Mouse (Mus musculus) bone marrow, adult 2 months (tissue): ENCODE results near the gene Fam227b. TPM values are rescaled to one million over a fixed set of nuclear protein-coding genes. Genes with fewer than 3 reads are reported as not detected.

Experiments
- H3K27ac ChIP-seq: fragments of 200-500 bp; 2 replicates; pipeline ENCODE4 v1.5.1; 2012; ENCODE audit warnings: low read depth, mild to moderate bottlenecking, control low read depth, inconsistent platforms, low read length; ENCODE audit not compliant: control insufficient read depth, poor library complexity, insufficient read depth
- H3K4me1 ChIP-seq: fragments of 200-500 bp; 2 replicates; pipeline ENCODE4 v1.6.1; 2011; ENCODE audit warnings: low read length; ENCODE audit not compliant: control insufficient read depth, insufficient read depth
- H3K4me3 ChIP-seq: fragments of 200-500 bp; replicated peaks from 2 replicates; pipeline ENCODE3; 2011; ENCODE audit warnings: mild to moderate bottlenecking, low read depth, low read length, control low read depth; ENCODE audit not compliant: control insufficient read depth
- CTCF ChIP-seq: fragments of 200-500 bp; IDR thresholded peaks from 2 replicates; pipeline ENCODE4 v1.5.1; 2011; ENCODE audit warnings: low read length, control low read depth; ENCODE audit not compliant: control insufficient read depth, insufficient read depth
- POLR2A ChIP-seq: fragments of 200-500 bp; IDR thresholded peaks from 2 replicates; pipeline ENCODE4 v1.6.1; 2011; ENCODE audit warnings: low read depth, mild to moderate bottlenecking, control low read depth, low read length, borderline replicate concordance; ENCODE audit not compliant: control insufficient read depth
- WGBS: fragments of 180-500 bp; shearing (Covaris S2); methylation state at CpG from one replicate; pipeline ENCODE4 v1.1.7; 2018; 5-methylcytosine and 5-hydroxymethylcytosine counted together
- polyA plus RNA-seq: library from polyadenylated mRNA; stranded (reverse); fragments of >200 nt; gene quantifications from 2 replicates; pipeline ENCODE4 v1.2.4, GENCODE M21; 2011; ENCODE audit warnings: low replicate concordance; ENCODE audit not compliant: missing spikeins, insufficient read depth, insufficient read length

Gene Fam227b
- polyA plus RNA-seq, 1 experiment, result not detected

DNA sequence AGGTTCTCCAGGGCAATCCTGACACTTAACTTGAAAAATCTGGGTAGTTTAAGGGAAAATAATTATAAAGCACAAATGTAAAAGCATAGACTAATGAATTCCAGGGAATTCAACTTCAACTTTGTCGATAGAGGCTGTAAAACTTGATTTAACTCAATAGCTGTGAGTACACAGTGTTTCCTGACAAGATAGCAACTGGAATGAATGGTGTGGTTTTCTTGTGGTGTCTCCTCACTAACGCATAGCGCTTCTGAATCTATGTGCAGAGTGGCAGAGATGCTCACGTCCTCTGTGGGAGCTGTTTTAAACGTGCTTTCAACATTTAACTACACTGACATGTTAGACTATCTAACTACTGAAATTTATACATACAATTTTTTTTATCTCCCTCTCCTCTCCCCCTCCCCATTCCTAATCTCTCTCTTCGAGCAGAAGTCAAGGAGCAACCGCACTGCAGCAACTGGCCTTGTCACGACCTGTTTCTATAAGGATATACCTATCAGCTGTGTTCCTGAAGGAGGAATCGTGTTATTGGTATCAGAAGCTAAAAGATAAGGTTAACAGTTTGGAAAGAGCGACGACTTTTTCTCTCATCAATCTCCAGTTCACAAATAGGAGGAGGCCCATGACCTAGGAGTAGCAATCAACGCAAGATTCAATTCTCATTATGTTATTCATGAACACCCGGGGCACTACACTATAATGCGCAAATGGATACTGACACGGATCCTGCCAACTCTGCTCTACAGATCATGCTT, 116.6 kb downstream of the Fam227b start:
- WGBS, result 75% methylated on average over 15 of the region's 15 CpGs
- H3K4me1 ChIP-seq, result no peaks in the 10 kb centered on the region; the same call in 1 of the 2 replicates
- H3K27ac ChIP-seq, result no peak overlapping the region
- TF ChIP-seq POLR2A (no peak), CTCF (no peak)
- H3K4me3 ChIP-seq, result no peak overlapping the region

DNA sequence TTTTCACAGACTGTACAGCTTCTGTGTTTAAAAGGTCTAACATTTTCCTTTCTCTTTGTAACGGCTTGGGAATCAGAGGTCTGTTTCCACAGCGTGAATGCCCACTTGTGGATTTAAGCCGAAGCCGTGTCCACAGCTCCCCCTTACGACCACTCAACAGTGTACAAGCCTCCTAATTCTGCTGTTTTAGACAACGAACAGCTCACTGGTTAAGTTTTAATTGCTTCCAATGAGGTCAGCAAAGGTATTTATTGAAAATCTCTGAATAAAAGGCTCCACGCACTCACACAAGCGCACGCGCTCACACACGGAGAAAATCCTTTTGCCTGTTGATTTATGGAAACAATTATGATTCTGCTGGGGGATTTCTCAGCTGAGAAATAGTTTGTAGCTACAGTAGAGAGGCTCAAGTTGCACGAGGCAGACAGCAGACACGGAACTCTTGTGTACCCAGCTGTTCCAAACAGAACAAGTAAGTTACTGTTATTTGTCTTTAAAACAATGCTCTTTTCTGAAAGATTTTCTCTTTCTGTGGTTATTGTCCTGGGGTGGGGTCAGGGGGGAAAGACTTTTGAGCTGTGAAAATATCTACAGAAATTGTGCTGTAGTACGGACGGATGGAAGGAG, 117.3 kb downstream of the Fam227b start, which contains the start of gene Fgf7:
Gene Fgf7 (plus strand): TSS at position 280 of the 627 bp plus-strand sequence.
- WGBS, result 81% methylated on average over 15 of the region's 15 CpGs
- TF ChIP-seq CTCF (no peak), POLR2A (no peak)
- Histone ChIP-seq H3K4me3 (no peak within 1 kb of the TSS), H3K4me1 (no peaks in the 10 kb centered on the region; the same call in 1 of the 2 replicates), H3K27ac (no peak within 1 kb of the TSS)

DNA sequence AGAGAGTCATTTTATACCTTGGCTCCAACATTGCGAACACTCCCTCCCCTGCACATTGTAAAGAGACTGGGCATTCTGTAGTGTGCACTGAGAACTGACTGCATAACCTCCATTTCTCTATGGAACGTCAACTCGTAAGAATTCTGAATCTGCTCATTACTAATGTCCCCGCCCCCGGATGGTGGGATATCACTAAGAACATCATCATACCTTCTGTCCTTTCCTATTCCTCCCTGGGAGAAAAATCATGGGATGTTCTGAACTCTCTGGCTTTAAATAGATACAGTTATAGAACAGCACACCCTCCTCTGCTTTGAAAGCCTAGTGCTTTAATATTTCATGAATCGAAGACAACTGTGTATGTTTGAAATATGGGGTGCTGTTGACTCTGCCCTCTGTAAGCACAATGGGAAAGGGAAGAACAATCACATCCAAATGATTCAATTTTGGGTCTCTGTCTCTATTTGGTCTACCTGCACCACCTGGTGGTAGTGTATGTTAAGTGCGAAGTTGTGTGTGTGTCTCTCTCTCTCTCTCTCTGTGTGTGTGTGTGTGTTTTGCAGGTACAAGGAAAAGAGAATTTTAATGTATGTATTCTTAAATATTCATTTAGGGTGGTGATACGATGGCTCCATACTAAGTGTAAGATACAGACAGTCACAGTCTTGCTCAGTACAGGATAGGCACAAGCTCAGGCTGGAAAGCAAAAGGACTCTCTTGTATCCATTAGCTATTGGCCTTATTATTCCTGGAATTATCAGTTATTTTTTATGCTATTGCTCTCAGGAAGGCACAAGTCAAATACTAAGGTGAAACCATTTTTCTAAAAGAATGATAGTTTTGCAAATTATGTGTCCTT, 118.5 kb downstream of the Fam227b start:
- Histone ChIP-seq H3K4me1 (peaks cover 2% of the 10 kb centered on the region), H3K4me3 (no peak overlapping the region), H3K27ac (no peak overlapping the region)
- TF ChIP-seq POLR2A (no peak), CTCF (no peak)
- WGBS, result 75% methylated on average over 8 of the region's 8 CpGs

DNA sequence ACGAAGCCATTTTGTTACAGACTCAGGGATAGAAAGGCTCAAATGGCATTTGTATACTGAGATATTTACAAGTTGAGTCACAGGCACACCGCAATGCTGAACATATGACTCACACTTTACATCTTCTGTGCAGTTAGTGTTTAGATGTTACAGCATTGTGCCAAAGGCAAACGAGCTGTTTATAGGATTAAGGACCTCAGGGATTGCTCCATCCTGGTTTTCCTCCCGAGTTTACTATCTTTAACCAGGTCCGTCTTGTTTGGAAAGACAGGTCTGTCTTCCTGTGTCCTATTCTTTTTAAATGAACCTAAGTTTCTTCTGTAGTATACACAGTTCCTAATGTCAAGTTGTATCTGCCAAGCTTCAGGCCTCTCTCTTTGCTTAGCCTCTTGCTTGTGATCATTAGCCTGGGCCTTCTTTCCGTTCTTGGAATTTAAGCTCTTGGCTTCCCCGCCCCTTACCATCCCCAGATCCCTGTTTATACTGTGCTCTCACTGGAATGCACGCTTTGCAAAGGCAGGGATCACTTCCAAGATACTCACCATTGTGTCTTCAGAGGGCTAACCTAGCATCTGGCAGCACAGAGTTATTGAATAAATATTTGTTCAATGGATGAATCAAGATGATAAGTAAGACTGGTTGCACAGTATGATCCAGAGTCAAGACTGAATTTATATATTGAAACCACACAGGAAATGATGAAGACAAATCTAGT, 120.5 kb downstream of the Fam227b start:
- peaks cover 2% of the 10 kb centered on the region for H3K4me1 ChIP-seq
- no peak overlapping the region for H3K4me3 ChIP-seq
- TF ChIP-seq POLR2A, result no peak
- no peak for TF ChIP-seq CTCF
- H3K27ac ChIP-seq, result no peak overlapping the region
- 65% methylated on average over 8 of the region's 8 CpGs for WGBS

DNA sequence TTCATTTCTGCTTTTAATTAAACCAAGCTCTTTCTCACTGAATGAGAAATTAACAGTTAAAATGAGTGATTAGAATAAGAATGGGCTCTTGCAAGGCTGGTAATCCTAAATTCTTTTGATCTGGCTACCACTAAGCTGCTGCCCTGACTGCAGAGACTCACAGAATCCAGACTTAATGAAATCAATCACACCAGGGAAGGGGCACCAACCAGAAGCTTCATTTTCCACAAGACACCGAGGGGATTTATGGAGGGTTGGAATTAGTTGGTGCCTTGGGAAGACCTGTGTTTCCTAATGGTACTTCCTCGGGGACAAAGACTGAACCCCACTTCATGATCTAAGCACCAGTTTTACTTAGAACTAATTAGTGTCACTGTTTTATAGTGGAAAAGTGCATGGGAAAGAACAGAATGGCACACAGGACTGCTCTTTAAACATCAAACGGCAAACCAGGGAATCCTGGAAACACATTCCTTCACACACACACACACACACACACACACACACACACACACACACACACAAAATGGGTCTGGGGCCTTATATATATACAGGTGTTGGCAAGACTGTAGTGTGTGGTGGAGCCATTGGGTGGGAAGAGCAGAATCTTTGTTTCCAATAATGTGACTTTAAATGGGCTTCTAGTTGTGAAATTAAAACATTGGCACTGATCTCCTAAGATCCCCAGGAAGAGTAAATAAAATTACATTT, 135.9 kb downstream of the Fam227b start:
- 75% methylated on average over 3 of the region's 3 CpGs for WGBS
- Histone ChIP-seq H3K27ac (no peak overlapping the region), H3K4me1 (no peaks in the 10 kb centered on the region), H3K4me3 (no peak overlapping the region)
- TF ChIP-seq POLR2A, result no peak
- TF ChIP-seq CTCF, result no peak

DNA sequence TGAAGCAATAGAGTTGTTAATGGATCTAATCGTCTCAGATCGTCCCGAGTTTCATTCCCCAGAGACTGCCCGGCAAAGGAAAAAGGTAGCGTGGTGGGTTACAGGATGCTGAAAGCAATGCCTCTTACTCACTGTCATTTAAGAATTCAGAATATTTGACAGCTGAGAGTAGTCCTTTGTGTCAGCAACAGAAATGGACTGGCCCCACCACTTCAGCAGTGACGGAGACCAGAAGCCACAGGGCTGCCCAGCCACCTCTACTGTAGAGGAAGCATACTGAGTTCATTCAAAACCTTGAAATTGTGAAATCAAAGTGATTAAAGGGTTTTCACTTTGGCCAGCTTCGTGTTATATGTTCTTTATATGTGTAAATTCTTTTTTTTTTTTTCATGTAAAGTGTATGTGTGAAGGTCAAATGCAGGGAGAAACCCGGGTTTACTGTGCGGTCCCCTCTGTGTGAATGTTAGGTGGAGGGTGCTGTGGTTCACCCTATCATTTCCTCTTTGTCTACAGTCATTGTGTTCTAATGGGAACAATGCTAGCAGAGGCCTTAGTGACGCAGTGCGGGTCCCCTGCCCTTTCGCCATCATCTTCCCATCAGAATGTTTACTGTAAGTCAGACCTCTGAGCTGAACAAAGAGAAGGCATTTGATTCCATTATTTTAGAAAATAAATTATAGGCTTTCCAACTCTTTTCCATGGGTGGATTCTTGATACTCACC, 136.7 kb downstream of the Fam227b start:
- TF ChIP-seq CTCF, result no peak
- no peak for TF ChIP-seq POLR2A
- H3K27ac ChIP-seq, result no peak overlapping the region
- H3K4me3 ChIP-seq, result no peak overlapping the region
- 43% methylated on average over 12 of the region's 12 CpGs for WGBS
- H3K4me1 ChIP-seq, result no peaks in the 10 kb centered on the region

DNA sequence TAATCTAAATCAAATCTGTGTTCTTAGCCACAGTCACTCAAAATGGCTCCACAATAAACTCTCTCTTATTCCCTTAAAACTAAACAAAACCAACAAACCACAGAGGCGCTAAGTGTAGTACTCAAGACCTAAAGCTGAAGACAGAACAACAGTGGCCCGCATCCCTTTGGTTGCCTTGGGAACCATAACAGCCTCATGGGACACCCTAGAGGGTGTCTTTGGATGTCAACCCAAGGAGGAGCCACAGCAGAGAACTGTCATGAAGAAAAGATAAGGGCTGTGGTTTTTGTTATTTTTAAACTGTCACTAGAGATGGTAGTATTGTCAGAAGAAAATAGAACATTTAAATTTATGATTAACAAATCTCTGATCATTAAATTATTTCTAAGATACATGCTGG, 145.1 kb downstream of the Fam227b start:
- no peak overlapping the region for H3K27ac ChIP-seq
- WGBS, result 68% methylated on average over 2 of the region's 2 CpGs
- no peaks in the 10 kb centered on the region for H3K4me1 ChIP-seq
- no peak overlapping the region for H3K4me3 ChIP-seq
- TF ChIP-seq CTCF, result no peak
- no peak for TF ChIP-seq POLR2A
